Mouse (Mus musculus): ENCODE measurements around the gene Tpm1. TPM values are rescaled to one million over a fixed set of nuclear protein-coding genes. Genes with fewer than 3 reads are reported as not detected.
A peak's percentile ranks its signal among the peaks of the same experiment; 100 is the strongest.

The Tpm1 gene
- polyA plus RNA-seq, 2 experiments = 643 to 728 TPM

GRCm38 (mm10) chr9:66988888-66989414 is 60.3 kb downstream of the Tpm1 start:
- H3K27ac ChIP-seq (replicated peaks; ENCODE audit: low read depth, low read length) = peak overlapping the region; percentile 79
- no peaks in the 10 kb centered on the region for H3K36me3 ChIP-seq (ENCODE audit: control insufficient read depth, insufficient read depth, low read length)
- ATAC-seq (ENCODE audit: low FRiP score, low read depth) = peak; percentile 38; the same call in 1 of the 2 replicates
- H3K27me3 ChIP-seq (ENCODE audit: control insufficient read depth, insufficient read depth, low read length) = no peaks in the 10 kb centered on the region
- 35% methylated on average over 6 of the region's 6 CpGs for WGBS
- H3K9ac ChIP-seq (ENCODE audit: low read depth, low read length, severe bottlenecking) = no peak overlapping the region
- peak; percentile 71 for DNase-seq (ENCODE audit: low spot score)
- H3K9me3 ChIP-seq (ENCODE audit: control insufficient read depth, low read length) = no peaks in the 10 kb centered on the region; the same call in 1 of the 2 replicates
- H3K4me1 ChIP-seq (ENCODE audit: control insufficient read depth, insufficient read depth, low read length) = peaks cover 25% of the 10 kb centered on the region
- no peak overlapping the region for H3K4me3 ChIP-seq (replicated peaks; ENCODE audit: low read length)
- TF ChIP-seq POLR2A (IDR thresholded peaks at IDR 0.05; ENCODE audit: borderline replicate concordance, extremely low read depth, insufficient read depth, insufficient read length) = no peak
- H3K4me2 ChIP-seq (replicated peaks; ENCODE audit: low read depth, low read length, severe bottlenecking) = no peak overlapping the region

GRCm38 (mm10) chr9:66988198-66988887 is 60.9 kb downstream of the Tpm1 start:
- DNase-seq (ENCODE audit: low spot score) = peak; percentile 43
- Histone ChIP-seq H3K36me3 (ENCODE audit: control insufficient read depth, insufficient read depth, low read length) (no peaks in the 10 kb centered on the region), H3K4me2 (replicated peaks; ENCODE audit: low read depth, low read length, severe bottlenecking) (no peak overlapping the region), H3K27ac (replicated peaks; ENCODE audit: low read depth, low read length) (peak overlapping the region; percentile 79), H3K27me3 (ENCODE audit: control insufficient read depth, insufficient read depth, low read length) (no peaks in the 10 kb centered on the region), H3K4me3 (replicated peaks; ENCODE audit: low read length) (no peak overlapping the region), H3K9ac (ENCODE audit: low read depth, low read length, severe bottlenecking) (no peak overlapping the region), H3K9me3 (ENCODE audit: control insufficient read depth, low read length) (no peaks in the 10 kb centered on the region; the same call in 1 of the 2 replicates), H3K4me1 (ENCODE audit: control insufficient read depth, insufficient read depth, low read length) (peaks cover 25% of the 10 kb centered on the region)
- no peak for ATAC-seq (ENCODE audit: low FRiP score, low read depth)
- WGBS = 55% methylated on average over 11 of the region's 11 CpGs
- no peak for TF ChIP-seq POLR2A (IDR thresholded peaks at IDR 0.05; ENCODE audit: borderline replicate concordance, extremely low read depth, insufficient read depth, insufficient read length)

- Histone ChIP-seq H3K27ac (replicated peaks; ENCODE audit: low read depth, low read length) (no peak overlapping the region), H3K4me2 (replicated peaks; ENCODE audit: low read depth, low read length, severe bottlenecking) (no peak overlapping the region), H3K27me3 (ENCODE audit: control insufficient read depth, insufficient read depth, low read length) (no peaks in the 10 kb centered on the region), H3K9ac (ENCODE audit: low read depth, low read length, severe bottlenecking) (no peak overlapping the region), H3K4me1 (ENCODE audit: control insufficient read depth, insufficient read depth, low read length) (peaks cover 25% of the 10 kb centered on the region), H3K9me3 (ENCODE audit: control insufficient read depth, low read length) (no peaks in the 10 kb centered on the region), H3K4me3 (replicated peaks; ENCODE audit: low read length) (no peak overlapping the region), H3K36me3 (ENCODE audit: control insufficient read depth, insufficient read depth, low read length) (no peaks in the 10 kb centered on the region)
- ATAC-seq (ENCODE audit: low FRiP score, low read depth) = no peak
- 88% methylated on average over 7 of the region's 7 CpGs for WGBS
- no peak for DNase-seq (ENCODE audit: low spot score)
- TF ChIP-seq POLR2A (IDR thresholded peaks at IDR 0.05; ENCODE audit: borderline replicate concordance, extremely low read depth, insufficient read depth, insufficient read length) = no peak
Measured at GRCm38 (mm10) chr9:66985377-66985776, 63.8 kb downstream of the Tpm1 start.

- no peaks in the 10 kb centered on the region for H3K27me3 ChIP-seq (ENCODE audit: control insufficient read depth, insufficient read depth, low read length)
- H3K4me2 ChIP-seq (replicated peaks; ENCODE audit: low read depth, low read length, severe bottlenecking) = no peak overlapping the region
- TF ChIP-seq POLR2A (IDR thresholded peaks at IDR 0.05; ENCODE audit: borderline replicate concordance, extremely low read depth, insufficient read depth, insufficient read length) = no peak
- H3K9me3 ChIP-seq (ENCODE audit: control insufficient read depth, low read length) = no peaks in the 10 kb centered on the region
- no peak overlapping the region for H3K27ac ChIP-seq (replicated peaks; ENCODE audit: low read depth, low read length)
- peaks cover 3% of the 10 kb centered on the region; the same call in 1 of the 2 replicates for H3K4me1 ChIP-seq (ENCODE audit: control insufficient read depth, insufficient read depth, low read length)
- no peak overlapping the region for H3K9ac ChIP-seq (ENCODE audit: low read depth, low read length, severe bottlenecking)
- 85% methylated on average over 7 of the region's 7 CpGs for WGBS
- H3K4me3 ChIP-seq (replicated peaks; ENCODE audit: low read length) = no peak overlapping the region
- ATAC-seq (ENCODE audit: low FRiP score, low read depth) = no peak
- no peaks in the 10 kb centered on the region for H3K36me3 ChIP-seq (ENCODE audit: control insufficient read depth, insufficient read depth, low read length)
- no peak for DNase-seq (ENCODE audit: low spot score)
Measured at GRCm38 (mm10) chr9:66982085-66982484, 67.1 kb downstream of the Tpm1 start.

- TF ChIP-seq POLR2A (IDR thresholded peaks at IDR 0.05; ENCODE audit: borderline replicate concordance, extremely low read depth, insufficient read depth, insufficient read length) = no peak
- 14% methylated on average over 5 of the region's 5 CpGs for WGBS
- H3K4me2 ChIP-seq (replicated peaks; ENCODE audit: low read depth, low read length, severe bottlenecking) = no peak overlapping the region
Measured at GRCm38 (mm10) chr9:66980458-66980857, 68.7 kb downstream of the Tpm1 start.

More at GRCm38 (mm10) chr9:66980458-66980857, 68.7 kb downstream of the Tpm1 start:
- Histone ChIP-seq H3K9me3 (ENCODE audit: control insufficient read depth, low read length) (no peaks in the 10 kb centered on the region), H3K4me1 (ENCODE audit: control insufficient read depth, insufficient read depth, low read length) (no peaks in the 10 kb centered on the region), H3K4me3 (replicated peaks; ENCODE audit: low read length) (no peak overlapping the region), H3K27me3 (ENCODE audit: control insufficient read depth, insufficient read depth, low read length) (no peaks in the 10 kb centered on the region), H3K27ac (replicated peaks; ENCODE audit: low read depth, low read length) (no peak overlapping the region), H3K36me3 (ENCODE audit: control insufficient read depth, insufficient read depth, low read length) (no peaks in the 10 kb centered on the region), H3K9ac (ENCODE audit: low read depth, low read length, severe bottlenecking) (no peak overlapping the region)
- peak; percentile 53 for DNase-seq (ENCODE audit: low spot score)
- ATAC-seq (ENCODE audit: low FRiP score, low read depth) = no peak

Data from limb, embryonic 14.5 days (tissue).